Mouse (Mus musculus) brain, embryonic 18.5 days (tissue): ENCODE measurements around the gene Vmn2r63.
"Not testable (repeated sequence)": the region's sequence is repeated elsewhere in the genome, so short reads cannot be mapped to it uniquely, and the experiment has no call there.

Experiments used
- DNase-seq: peaks from one replicate; pipeline ENCODE4 v3.0.0-alpha.2; 2012; ENCODE audit warnings: low read depth, low spot score

Vmn2r63 gene

DNA sequence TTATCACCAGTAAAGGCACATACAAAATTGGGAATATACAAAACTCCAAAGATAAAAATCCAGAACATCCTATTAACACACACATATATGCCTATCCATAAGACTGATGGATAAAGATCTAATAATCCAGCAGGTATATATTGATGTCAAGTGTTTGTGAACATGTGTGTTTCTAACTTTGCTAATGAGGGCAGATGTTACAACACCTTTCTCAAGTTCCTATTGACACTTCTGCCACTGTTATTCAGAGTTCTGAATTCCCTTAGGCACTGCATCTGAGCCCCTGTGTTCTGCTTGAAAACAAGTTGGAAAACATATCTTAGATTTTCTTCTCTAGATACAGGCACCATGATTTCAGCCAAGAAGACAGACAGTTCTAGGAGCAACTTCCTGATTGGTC lies at the start of gene Vmn2r63:
Gene Vmn2r63, minus strand, starts transcription at position 101 of the 400 bp plus-strand sequence.
- DNase-seq = not testable (repeated sequence)

DNA sequence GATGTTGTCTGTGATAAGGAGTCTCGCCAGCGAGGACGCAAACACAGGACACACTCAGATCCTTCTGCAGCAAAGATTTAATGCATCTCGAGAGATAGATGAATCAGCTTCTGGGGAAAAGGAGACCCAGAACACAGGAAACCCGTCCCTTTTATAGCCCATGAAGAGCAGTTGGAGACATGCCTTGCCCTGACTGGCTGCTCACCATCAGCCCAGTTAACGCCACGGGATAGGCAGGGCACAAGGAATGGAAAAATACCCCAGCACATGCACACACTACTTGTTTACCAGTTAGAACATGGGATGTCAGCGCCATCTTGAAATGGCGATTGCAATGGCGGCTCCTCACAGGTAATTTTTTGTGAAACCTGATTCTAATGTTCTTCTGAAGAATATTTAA lies 47.1 kb upstream of the Vmn2r63 start:
- no peak for DNase-seq

DNA sequence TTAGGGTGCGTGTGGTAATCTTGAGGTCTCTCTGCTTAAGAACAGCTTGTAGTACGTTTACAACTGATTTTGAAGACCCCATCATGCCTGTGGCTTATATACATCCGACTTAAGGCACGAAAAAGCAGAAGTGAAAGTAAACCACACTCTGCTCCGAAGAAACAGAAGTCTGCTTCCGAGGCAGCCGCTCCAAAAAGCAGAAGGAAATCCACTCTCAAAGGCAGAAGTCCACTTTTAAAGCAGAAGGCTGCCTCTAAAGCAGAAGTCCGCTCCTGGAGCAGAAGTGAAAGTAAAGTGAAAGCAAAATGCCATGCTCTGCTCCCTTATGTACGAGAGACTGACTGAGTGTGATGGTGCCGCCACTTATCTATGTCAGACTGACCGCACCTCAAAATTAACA lies 46.5 kb upstream of the Vmn2r63 start:
- DNase-seq = no peak

DNA sequence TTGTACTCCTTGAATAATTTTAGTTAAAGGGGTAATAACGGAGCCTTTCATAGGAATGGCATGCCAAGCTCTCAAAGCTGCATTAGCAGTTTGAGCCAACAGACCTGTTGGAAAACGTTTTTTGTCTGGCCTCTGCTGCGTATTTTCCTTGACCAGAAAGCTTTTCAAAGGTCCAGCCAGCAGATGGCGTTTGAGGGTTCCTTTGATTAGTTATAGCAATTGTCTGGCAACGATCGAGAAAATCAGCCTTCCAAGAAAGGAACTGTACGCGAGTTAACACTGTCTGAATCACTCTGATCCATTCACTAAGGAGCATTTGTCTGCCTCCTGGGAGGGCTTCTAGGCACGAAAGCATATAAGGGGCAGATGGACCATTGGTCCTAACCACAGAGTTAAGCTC lies 31.6 kb upstream of the Vmn2r63 start:
- no peak for DNase-seq

DNA sequence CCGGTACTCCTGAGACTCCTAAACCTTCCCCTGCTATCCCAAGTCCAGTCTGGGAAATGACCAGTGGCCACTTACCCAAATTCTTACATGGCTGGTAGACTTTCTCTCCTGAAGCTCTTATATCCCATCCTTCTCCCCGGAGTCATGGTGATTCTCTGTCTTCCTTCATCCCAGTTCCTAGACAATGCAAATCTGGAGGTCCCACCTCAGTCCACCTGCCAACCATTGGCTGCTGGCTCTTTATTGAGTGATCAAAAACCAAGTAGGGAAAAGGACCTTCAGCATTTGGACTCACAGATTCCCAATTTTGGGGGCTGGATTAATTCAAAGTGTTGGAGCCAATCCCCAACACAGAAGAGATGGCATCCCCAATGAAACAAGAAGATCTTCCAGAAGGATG lies 35.6 kb downstream of the Vmn2r63 start:
- DNase-seq = not testable (repeated sequence)

DNA sequence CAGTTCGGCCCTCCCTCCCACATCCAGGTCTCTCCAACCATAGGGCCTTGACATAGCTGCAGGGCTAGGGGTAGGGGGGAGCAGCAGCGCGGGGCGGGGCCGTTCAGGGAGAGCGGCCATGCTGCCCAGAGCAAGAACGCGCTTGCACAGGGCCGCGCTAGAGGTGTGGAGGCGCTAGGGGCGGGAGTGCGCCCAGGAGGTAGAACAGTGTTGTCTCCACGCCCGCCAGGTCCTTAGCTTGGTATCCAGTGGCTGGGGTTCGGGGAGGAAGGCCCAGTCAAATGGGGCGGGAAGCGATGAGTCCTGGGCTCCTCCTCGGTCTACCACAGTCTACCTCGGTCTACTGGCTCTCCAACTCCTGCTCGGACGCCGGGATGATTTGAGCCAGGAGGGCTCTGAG lies 55.5 kb downstream of the Vmn2r63 start:
- no peak for DNase-seq

DNA sequence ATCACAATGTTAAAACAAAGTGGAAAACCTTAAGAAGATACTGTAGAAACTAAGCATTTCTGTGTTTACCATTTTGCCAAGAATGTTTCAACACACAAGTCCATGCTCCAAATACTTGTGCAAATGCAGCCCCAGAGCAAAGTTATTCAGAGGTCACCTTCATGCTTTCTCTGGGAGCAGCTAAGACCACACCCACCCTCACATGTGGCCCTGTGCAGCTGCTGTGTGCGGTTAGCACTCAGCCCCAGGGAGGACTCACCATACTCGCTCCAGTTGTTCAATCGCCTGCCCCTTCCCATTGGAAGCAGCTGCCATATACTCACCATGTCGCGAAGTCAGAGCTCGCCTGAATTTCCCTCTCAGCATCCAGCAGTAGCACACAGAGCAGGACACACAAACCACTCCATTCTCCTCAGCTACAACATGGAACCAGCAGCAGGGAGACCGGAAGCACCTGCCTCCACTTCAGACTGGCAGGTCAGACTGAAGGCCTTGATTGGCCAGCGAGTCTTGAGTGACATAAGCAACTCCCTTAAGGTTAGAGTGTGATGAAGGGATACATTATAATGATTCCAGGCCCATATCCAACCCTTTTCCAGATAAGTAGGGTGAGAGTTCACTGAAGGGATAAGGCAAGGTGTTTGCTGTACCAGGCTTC lies 66.7 kb downstream of the Vmn2r63 start, which contains the start of gene Gm2381:
Gene Gm2381, minus strand, starts transcription at position 434 of the 658 bp plus-strand sequence.
- DNase-seq = not testable (repeated sequence)
